Mouse (Mus musculus) gastrocnemius, postnatal 36 days (tissue): ENCODE results near the gene Slc15a1. TPM values are rescaled to one million over a fixed set of nuclear protein-coding genes. Genes with fewer than 3 reads are reported as not detected.
"Not testable (repeated sequence)": the region's sequence is repeated elsewhere in the genome, so short reads cannot be mapped to it uniquely, and the experiment has no call there.

Source experiments
- DNase-seq, 2 experiments: peaks; one replicate each; pipeline ENCODE4 v3.0.0; 2022
- intact Hi-C: fragments of 180-260 bp; cut with DNase I; formaldehyde crosslinking; loops from one replicate; pipeline ENCODE4 v1.15.1; 2025
- total RNA-seq, 2 experiments: library from RNA; stranded (reverse); gene quantifications; 2 replicates each; pipeline ENCODE4 v1.2.3; 2021

Slc15a1 gene
- total RNA-seq, 2 experiments from 2014 or later = not detected

DNA sequence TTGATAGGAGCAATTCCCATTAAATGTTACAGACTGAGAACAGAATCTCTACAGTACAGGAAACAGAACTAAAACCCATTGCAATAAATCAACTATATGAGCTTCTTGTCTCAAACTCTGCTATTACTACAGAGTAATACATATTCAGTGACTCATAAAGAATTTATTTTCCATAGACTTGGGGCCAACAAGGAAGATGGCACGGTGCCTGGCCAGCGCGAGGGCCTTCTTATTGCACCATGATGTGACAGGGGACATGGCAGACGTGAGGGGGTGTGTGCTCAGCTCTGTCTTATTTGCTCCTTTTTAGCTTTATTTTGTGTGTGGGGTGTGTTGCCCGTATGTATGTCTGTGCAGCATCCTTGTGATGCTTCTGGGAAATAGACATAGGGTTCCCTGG, 87.5 kb downstream of the Slc15a1 start:
- no peak for DNase-seq
- intact Hi-C loops = no loop called here

DNA sequence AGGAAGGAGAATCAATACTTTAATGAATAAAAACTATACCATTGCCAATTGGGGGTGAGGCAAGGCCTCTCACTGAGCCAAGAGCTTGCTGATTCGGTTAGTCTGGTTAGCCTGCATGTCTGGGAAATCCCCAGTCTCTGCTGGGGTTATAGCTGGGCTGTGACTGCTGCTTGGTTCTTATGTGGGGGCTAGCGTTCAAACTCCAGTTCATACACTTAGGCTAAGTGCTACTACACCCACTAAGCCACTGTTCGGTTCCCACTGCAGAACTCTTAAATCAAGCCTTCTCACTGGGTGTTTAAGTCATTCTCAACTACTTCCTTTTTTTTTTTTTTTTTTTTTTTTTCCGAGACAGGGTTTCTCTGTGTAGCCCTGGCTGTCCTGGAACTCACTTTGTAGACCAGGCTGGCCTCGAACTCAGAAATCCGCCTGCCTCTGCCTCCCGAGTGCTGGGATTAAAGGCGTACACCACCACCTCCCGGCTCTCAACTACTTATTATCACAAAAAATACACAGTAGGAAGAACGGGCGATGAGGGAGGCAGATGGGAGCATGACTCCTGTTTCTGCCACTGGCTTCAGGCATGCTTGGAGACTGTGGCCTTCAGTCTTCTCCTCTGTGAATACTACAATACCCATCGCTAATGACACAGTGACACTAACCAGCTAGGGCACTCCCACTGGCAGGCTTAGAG, 88.3 kb downstream of the Slc15a1 start:
- intact Hi-C loops = no loop called here
- DNase-seq = no peak

DNA sequence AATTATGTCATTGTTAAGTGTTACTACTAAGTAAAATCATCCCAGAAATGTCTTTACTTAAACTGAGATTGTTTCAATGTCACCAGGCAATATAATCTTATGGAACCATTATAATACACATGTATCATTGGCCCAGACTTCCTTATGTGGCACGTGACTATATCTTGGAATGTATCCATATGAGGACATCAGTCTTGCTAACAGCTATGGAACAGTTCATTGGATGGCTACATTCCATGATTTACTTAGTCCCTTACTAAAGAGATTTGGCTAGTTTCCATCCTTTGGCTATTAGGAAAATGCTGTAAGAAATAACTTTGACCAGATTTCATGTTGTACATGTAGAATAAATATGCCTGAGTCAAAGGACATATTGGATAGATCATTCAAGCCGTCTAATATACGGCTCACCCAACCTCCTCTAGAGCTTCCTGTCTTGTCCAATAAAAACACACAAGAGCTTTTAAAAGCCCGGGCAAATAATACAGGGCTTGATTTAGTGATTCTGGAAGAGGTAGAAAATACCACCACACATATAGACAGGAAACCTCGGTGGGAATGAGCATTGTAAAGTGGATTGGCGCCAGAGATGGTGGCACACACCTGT, 90.3 kb downstream of the Slc15a1 start:
- no peak for DNase-seq
- intact Hi-C loops = no loop called here

DNA sequence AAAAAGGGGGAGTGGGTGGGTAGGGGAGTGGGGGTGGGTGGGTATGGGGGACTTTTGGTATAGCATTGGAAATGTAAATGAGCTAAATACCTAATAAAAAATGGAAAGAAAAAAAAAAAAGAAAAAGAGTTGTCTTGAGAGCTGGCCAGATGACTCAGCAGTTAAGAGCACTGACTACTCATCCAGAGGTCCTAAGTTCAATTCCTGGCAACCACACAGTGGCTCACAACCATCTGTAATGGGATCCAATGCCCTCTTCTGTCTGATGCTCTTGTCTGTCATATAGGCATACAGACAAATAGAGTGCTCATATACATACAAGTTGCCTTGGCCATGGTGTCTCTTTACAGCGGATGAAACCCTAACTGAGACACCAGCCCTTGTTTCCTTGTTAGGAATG, 91.3 kb downstream of the Slc15a1 start:
- intact Hi-C loops, DNase-seq: not testable (repeated sequence)

Other genes with a start within 250 kb of the Slc15a1 start
- 10 to 100 TPM; 26.1 to 28.9 TPM for gene Stk24, start 125.2 kb downstream of the Slc15a1 start, total RNA-seq